Mouse (Mus musculus) heart, embryonic 11.5 days (tissue): ENCODE measurements around the gene Reck. TPM values are rescaled to one million over a fixed set of nuclear protein-coding genes. Genes with fewer than 3 reads are reported as not detected.

Source experiments
- ATAC-seq: fragments of 200-750 bp; cut with Nextera tagmentation; replicated peaks from 2 replicates; pipeline ENCODE4 v1.8.0; 2017; ENCODE audit warnings: moderate library complexity; ENCODE audit not compliant: insufficient number of reproducible peaks, low FRiP score, low TSS enrichment
- H3K27ac ChIP-seq: fragments of 300-500 bp; sonication (generic); 2 replicates; pipeline ENCODE4 v1.5.1; 2014; ENCODE audit warnings: mild to moderate bottlenecking, low read depth, low read length
- H3K27me3 ChIP-seq: fragments of 300-500 bp; sonication (generic); 2 replicates; pipeline ENCODE4 v1.6.1; 2014; ENCODE audit warnings: mild to moderate bottlenecking, low read length, mixed read lengths; ENCODE audit not compliant: control insufficient read depth, insufficient read depth
- H3K36me3 ChIP-seq: fragments of 300-500 bp; sonication (generic); 2 replicates; pipeline ENCODE4 v1.6.1; 2014; ENCODE audit warnings: mild to moderate bottlenecking, low read length, moderate library complexity, mixed read lengths; ENCODE audit not compliant: control insufficient read depth, insufficient read depth
- H3K4me1 ChIP-seq: fragments of 300-500 bp; sonication (generic); 2 replicates; pipeline ENCODE4 v1.6.1; 2014; ENCODE audit warnings: low read length; ENCODE audit not compliant: control insufficient read depth, insufficient read depth
- H3K4me2 ChIP-seq: fragments of 300-500 bp; sonication (generic); 2 replicates; pipeline ENCODE4 v1.6.1; 2014; ENCODE audit warnings: mild to moderate bottlenecking, moderate library complexity
- H3K4me3 ChIP-seq: fragments of 300-500 bp; sonication (generic); 2 replicates; pipeline ENCODE4 v1.5.1; 2014; ENCODE audit warnings: low read depth, low read length
- H3K9ac ChIP-seq: fragments of 300-500 bp; sonication (generic); 2 replicates; pipeline ENCODE4 v1.6.1; 2014; ENCODE audit warnings: mild to moderate bottlenecking, low read depth, low read length, moderate library complexity
- H3K9me3 ChIP-seq: fragments of 300-500 bp; sonication (generic); replicated peaks from 2 replicates; pipeline ENCODE4 v1.6.1; 2016; ENCODE audit warnings: low read length; ENCODE audit not compliant: control insufficient read depth
- WGBS: fragments of 180-500 bp; shearing (Covaris S2); extraction: QIAGEN DNeasy Blood & Tissue Kit; methylation state at CpG from one replicate; pipeline ENCODE4 v1.1.7; 2014; ENCODE audit not compliant: insufficient replicate concordance; 5-methylcytosine and 5-hydroxymethylcytosine counted together
- polyA plus RNA-seq: library from polyadenylated mRNA; unstranded; fragments of >200 nt; fragmentation: Nextera tagmentation; extraction: Ambion mirVana; gene quantifications from 2 replicates; pipeline ENCODE4 v1.2.1, GENCODE M21; 2014

Reck gene
- polyA plus RNA-seq: 11.8 and 13.6 TPM in 2 replicates

DNA sequence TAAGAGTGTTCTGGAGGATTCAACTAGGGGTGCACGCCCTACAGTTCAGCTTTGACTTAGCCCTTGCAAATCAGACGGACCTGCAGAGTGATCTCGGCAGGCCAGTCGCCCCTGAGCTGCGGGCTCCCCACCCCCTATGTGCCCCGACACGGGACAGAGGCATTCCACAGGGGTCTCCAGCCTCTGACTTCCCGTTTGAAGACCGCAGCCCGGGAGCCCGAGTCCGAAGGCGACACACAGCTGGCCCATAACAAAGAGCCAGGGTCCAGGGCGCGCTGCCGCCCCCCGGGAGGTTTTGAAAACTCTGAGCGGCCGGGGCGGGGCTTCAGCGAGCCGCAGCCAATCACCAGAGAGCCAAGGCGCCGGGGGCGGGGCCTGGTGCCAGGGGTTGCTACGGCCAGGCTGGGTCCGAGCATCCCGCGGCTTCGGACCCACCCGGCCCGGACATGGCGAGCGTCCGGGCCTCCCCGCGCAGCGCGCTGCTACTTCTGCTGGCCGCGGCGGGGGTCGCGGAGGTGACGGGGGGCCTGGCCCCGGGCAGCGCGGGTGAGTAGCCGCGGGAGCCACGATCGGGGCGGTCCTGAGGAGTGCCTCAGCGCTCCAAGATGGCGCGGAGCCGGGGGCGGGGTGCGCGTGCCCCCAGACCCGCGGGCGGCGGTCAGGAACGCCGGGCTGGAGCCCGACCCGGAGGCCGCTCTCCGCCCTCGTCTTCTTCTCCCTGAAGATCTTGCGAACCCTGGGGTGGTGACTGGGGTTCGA, at the start of gene Reck:
Reck (plus strand) TSS at position 371 of the 759 bp plus-strand sequence.
- Histone ChIP-seq H3K4me2 (peak within 1 kb of the TSS; percentile 93), H3K27me3 (no peaks in the 10 kb centered on the region), H3K4me3 (peak within 1 kb of the TSS; percentile 88), H3K4me1 (peaks cover 29% of the 10 kb centered on the region), H3K36me3 (no peaks in the 10 kb centered on the region), H3K27ac (peak within 1 kb of the TSS; percentile 63), H3K9ac (peak within 1 kb of the TSS; percentile 87), H3K9me3 (no peaks in the 10 kb centered on the region; the same call in 1 of the 2 replicates)
- ATAC-seq: peak; percentile 91
- WGBS: under 1% methylated on average over 61 of the region's 73 CpGs

GRCm38 (mm10) chr4:43828806-43829205, 46.5 kb upstream of the Reck start:
- Histone ChIP-seq H3K4me3 (no peak overlapping the region), H3K27me3 (no peaks in the 10 kb centered on the region), H3K4me1 (no peaks in the 10 kb centered on the region), H3K4me2 (no peak overlapping the region), H3K9ac (no peak overlapping the region), H3K9me3 (no peaks in the 10 kb centered on the region), H3K36me3 (no peaks in the 10 kb centered on the region), H3K27ac (no peak overlapping the region)
- no peak for ATAC-seq
- WGBS: 85% methylated on average over 4 of the region's 4 CpGs

DNA sequence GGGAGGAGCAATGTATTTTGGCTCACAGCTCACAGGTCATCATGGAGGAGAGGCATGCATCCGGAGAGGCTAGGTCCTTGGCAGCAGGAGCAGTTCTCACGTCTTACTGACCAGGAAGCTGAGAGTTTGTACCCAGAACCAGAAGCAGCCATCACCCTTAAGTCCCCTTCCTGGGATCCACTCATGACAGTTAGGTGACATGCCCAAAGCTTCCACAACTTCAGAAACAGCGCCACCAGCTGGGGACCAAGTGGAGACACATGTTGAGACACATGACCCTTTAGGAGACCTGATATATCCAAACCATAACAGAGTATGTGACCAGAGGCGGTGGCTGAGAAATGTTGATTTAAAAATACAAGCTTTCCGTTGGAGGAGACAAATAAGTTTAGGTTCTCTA, 43.3 kb upstream of the Reck start:
- H3K9me3 ChIP-seq: no peaks in the 10 kb centered on the region
- 58% methylated on average over 5 of the region's 5 CpGs for WGBS

DNA sequence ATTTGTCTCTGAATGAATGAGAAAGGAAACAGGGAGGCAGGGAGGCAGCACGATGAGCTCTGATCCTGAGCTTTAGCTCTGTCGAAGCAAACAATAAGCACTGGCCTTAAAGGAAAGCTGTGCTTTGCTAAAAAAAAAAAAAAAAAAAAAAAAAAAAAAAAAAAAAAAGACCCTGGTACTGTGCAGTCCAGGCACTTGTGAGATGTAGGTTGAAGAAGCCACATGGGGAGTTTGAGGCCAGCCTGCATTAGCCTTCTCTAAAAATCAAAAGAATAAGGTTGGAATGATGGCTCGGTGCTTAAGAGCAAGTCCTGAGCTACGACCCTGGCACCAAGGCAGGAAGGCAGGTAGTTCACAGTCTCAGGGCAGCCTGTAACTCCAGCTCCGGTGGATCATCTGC, 41.6 kb upstream of the Reck start:
- H3K9me3 ChIP-seq: no peaks in the 10 kb centered on the region
- H3K9ac ChIP-seq: no peak overlapping the region
- H3K27me3 ChIP-seq: no peaks in the 10 kb centered on the region
- no peak overlapping the region for H3K4me3 ChIP-seq
- no peak for ATAC-seq
- H3K27ac ChIP-seq: no peak overlapping the region
- H3K4me1 ChIP-seq: no peaks in the 10 kb centered on the region
- WGBS: 73% methylated on average over 5 of the region's 5 CpGs
- no peaks in the 10 kb centered on the region for H3K36me3 ChIP-seq
- H3K4me2 ChIP-seq: no peak overlapping the region

More for the DNA sequence above, 43.3 kb upstream of the Reck start:
- Histone ChIP-seq H3K27ac (no peak overlapping the region), H3K9ac (no peak overlapping the region), H3K4me1 (no peaks in the 10 kb centered on the region), H3K4me2 (no peak overlapping the region), H3K27me3 (no peaks in the 10 kb centered on the region), H3K36me3 (no peaks in the 10 kb centered on the region), H3K4me3 (no peak overlapping the region)
- ATAC-seq: no peak

GRCm38 (mm10) chr4:43834749-43835148, 40.6 kb upstream of the Reck start:
- Histone ChIP-seq H3K9me3 (no peaks in the 10 kb centered on the region), H3K4me2 (no peak overlapping the region)
- 33% methylated on average over 4 of the region's 4 CpGs for WGBS

DNA sequence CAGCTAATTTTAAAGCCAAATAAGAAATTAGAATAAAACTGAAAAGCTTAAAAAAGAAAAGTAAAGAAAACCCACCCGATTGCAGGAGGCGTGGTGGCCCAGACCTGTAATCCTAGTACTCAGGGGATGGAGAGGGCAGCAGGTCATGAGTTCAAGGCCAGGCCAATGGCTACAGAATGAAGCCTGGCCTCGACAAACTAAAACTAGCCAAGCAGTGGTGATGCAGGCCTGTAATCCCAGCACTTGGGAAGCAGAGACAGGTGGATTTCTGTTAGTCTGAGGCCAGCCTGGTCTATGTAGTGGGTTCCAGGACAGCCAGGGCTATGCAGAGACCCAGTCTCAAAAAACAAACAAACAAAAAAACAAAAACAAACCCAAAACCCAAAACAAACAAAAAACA, 37.0 kb upstream of the Reck start:
- no peak for ATAC-seq
- no peak overlapping the region for H3K4me2 ChIP-seq
- H3K4me3 ChIP-seq: no peak overlapping the region
- no peaks in the 10 kb centered on the region for H3K9me3 ChIP-seq
- H3K4me1 ChIP-seq: no peaks in the 10 kb centered on the region
- no peaks in the 10 kb centered on the region for H3K27me3 ChIP-seq
- no peak overlapping the region for H3K27ac ChIP-seq
- H3K36me3 ChIP-seq: no peaks in the 10 kb centered on the region
- WGBS: 63% methylated on average over 3 of the region's 3 CpGs
- H3K9ac ChIP-seq: no peak overlapping the region

More at GRCm38 (mm10) chr4:43834749-43835148, 40.6 kb upstream of the Reck start:
- no peak for ATAC-seq
- Histone ChIP-seq H3K4me3 (no peak overlapping the region), H3K27me3 (no peaks in the 10 kb centered on the region), H3K27ac (no peak overlapping the region), H3K9ac (no peak overlapping the region), H3K36me3 (no peaks in the 10 kb centered on the region), H3K4me1 (no peaks in the 10 kb centered on the region)

GRCm38 (mm10) chr4:43840101-43840500, 35.2 kb upstream of the Reck start, which contains the start of gene Olfr157:
Gene Olfr157, minus strand, starts transcription at chr4:43840201.
- Histone ChIP-seq H3K9ac (no peak within 1 kb of the TSS), H3K9me3 (no peaks in the 10 kb centered on the region), H3K27ac (no peak within 1 kb of the TSS), H3K4me2 (no peak within 1 kb of the TSS), H3K4me3 (no peak within 1 kb of the TSS), H3K4me1 (no peaks in the 10 kb centered on the region), H3K36me3 (no peaks in the 10 kb centered on the region), H3K27me3 (no peaks in the 10 kb centered on the region)
- WGBS: 63% methylated on average over 1 of the region's 1 CpGs
- ATAC-seq: no peak

DNA sequence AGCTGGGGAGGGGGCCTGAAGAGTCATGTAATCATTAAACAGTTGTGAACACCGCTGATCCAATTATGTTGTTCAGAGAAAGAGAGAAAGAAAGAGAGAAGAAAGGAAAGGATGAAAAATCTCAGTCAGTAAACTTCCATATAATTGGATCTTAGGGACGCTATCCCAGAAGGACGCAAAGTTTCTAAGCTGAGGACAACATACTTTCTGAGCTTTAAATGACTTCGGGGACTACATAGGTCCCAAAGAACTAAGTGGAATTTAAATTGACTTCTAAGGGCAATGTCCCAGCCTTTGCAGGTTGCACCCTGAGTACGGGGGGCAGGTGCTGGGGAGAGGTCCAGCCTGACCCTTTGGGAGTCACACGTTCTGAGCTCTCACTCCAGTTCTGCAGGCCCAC, 24.1 kb upstream of the Reck start, which contains the start of gene Olfr155:
Olfr155 (plus strand) TSS at position 301 of the 400 bp plus-strand sequence.
- H3K27me3 ChIP-seq: no peaks in the 10 kb centered on the region
- H3K4me3 ChIP-seq: no peak within 1 kb of the TSS
- 72% methylated on average over 6 of the region's 6 CpGs for WGBS
- no peak for ATAC-seq
- H3K4me2 ChIP-seq: no peak within 1 kb of the TSS
- no peaks in the 10 kb centered on the region for H3K9me3 ChIP-seq
- H3K4me1 ChIP-seq: peaks cover 4% of the 10 kb centered on the region; the same call in 1 of the 2 replicates
- no peaks in the 10 kb centered on the region for H3K36me3 ChIP-seq
- H3K27ac ChIP-seq: no peak within 1 kb of the TSS
- H3K9ac ChIP-seq: no peak within 1 kb of the TSS

- no peaks in the 10 kb centered on the region for H3K27me3 ChIP-seq
- no peaks in the 10 kb centered on the region for H3K9me3 ChIP-seq
- H3K27ac ChIP-seq: no peak overlapping the region
- no peaks in the 10 kb centered on the region for H3K36me3 ChIP-seq
- no peak overlapping the region for H3K9ac ChIP-seq
- no peak overlapping the region for H3K4me2 ChIP-seq
- H3K4me1 ChIP-seq: peaks cover 4% of the 10 kb centered on the region; the same call in 1 of the 2 replicates
- 68% methylated on average over 8 of the region's 8 CpGs for WGBS
- no peak overlapping the region for H3K4me3 ChIP-seq
- ATAC-seq: no peak
These were observed 21.2 kb upstream of the Reck start for GRCm38 (mm10) chr4:43854101-43854500.
